Mouse (Mus musculus): Measurements from ENCODE around the gene Tpk1.

Gene Tpk1

DNA sequence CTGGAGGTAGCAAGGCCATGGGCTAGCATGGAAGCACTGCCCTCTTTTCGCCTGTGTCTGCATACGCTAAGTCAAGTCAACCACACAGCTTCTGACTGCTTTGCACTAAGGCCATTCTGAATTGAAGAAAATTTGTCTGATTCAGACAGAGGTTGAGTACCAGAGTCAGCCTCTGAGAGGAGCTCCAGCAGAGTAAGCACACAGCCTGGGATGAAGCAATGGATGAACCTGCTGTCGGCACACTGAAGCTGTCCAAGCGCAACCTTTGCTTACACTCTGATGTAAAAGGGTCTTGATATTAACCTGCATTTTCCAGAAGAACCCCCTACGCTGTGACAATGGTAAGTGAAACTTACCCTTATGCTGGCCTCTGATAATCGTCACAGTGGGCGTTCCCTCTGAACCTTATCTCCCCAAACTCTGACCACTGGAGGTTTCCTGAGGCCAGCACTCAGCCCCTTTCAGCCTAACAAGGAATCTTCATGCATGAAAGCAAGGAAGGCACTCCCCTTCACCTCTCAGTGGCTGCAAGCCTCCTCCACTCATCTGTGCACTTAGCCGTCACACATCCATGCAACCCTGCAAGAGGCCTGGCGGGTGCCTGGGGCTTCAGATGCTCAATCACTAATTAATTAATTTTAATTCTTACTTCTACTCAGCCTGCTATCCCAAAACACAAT lies 311.4 kb downstream of the Tpk1 start:
- peak; percentile 45 for DNase-seq (ENCODE audit: low read depth)

DNA sequence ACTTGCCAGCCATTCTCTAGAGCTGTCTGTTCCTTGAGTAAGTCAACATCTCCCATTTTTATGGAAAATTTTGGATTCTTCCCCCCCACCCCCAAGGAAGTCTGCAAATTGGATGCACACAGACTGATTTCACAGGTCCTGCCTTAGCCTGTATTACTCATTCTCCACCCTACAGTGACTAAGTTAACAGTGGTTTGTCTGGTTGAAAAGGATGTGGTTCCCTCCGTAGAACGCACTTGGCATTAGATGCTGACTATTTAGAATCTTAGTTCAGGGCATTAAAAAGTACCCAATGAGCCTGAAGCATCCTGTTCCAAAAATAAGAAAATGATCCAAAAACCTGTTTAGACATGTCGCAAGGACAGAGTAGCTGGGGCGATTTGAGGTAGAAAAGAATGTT lies 312.6 kb downstream of the Tpk1 start:
- no peak for DNase-seq (ENCODE audit: low read depth)

DNA sequence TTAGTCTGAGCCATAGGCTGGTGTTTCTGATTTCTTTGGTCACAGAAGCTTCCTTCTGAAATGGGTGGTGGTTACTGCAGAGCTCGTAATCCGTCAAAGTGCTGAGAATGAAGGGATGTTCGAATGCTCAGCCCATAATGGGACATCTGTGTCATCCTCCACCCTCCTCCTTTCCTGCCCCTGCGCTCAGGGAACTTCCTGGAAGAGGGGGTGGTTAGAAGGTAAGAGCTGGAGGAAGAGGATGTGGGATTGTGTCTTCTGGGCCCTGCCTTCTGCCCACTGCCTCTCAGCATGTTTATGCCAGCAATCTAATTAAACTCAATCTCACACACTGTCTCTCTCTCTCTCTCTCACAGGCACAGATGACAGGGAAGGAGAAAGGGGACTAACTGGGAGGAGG lies 317.0 kb downstream of the Tpk1 start:
- no peak for DNase-seq (ENCODE audit: low read depth)

DNA sequence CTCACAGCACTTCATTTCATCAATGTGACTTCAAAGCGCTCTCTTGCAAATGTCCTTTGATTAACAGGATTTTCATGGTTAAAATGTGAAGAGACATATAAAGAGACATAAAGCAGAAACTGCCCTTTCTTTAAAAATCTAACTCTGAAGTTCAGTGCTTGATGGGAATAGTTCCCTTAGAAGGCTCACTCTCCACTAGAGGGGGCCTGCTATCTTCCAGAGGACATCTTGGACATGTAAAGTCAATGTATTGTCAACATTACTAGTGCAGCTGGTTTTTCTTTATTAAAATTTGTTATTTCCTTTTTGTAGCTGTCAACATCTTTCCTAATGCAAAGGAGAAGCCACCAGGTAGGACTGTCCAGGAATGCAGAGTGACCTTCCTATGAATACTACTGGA lies 318.4 kb downstream of the Tpk1 start:
- DNase-seq (ENCODE audit: low read depth), result no peak

DNA sequence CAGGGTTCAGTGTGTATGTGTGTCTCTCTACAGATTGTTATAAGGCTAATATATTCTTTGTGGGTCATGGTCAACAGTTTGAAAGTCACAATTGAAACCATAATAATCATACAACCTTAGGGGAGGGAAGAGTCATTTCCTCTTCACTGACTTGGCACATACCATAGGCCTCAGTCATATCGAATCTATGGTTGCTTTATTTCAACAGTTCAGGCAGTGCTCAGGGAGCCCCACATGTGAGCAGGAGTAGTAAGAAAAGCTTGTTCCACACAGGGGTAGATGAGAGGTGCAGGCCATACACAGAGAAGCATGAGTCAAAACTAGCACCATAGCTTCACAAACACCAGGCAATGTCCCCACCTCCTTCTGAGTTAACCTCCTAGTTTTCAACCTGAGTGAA lies 323.1 kb downstream of the Tpk1 start:
- DNase-seq (ENCODE audit: low read depth), result no peak

DNA sequence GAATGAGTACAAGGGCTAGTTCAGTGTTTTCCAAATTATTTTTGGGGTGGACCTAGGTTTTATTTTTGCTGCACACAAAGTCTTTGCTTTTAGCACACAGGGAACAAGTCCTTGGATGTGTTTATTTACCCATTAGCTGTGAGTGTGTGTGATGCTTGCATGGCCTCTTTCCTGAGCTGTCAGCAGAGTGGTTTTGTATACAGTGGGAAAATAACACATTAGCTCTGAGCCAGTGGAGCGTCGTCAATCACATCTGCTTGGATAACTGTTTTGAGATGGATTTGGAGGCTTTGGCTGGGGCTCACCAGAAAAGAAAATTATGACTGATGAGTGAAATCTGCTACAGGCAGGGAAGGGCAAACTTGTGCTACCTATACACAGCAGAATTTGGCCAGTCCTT lies 323.7 kb downstream of the Tpk1 start:
- DNase-seq (ENCODE audit: low read depth), result no peak

DNA sequence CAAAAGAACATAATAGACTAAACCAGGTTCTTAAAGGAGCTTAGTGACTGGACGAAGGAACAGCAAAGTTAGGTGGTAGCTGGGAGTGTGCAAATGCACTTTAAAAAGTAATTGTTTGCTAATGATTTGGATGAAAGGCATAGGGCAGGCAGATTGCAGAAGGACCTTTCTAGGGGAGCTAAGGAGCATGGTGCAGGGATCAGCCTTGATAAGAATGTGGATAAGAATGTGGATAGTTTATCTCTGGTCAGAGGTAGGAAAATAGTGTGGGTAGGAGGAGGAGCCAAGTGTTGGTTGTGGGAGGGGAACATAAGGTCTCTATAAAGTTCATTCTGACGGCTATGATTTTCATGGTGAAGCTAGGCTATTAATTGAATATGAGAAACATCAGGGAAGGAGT lies 327.3 kb downstream of the Tpk1 start:
- DNase-seq (ENCODE audit: low read depth), result no peak

DNA sequence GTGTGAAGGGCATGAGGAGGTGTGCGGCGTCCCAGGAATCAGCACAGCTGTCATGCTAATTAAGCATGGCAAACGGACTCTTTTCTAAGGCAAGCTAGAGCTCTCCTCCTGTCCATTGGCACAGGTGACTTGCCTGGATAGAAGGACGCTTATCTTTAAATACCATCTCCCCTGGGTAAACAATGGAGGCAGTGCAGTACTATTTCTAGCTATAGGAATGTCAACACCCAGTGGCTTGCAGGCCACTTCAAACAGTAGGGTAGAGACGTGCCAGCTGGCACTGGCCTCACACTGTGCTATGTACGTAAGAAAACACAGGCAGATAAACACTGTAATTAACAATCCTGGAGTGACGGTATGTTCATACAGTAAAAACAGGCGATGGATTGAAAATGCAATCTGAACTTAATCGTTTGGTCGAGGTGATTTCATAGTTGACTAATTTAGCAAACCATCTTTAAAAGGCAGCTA lies 328.6 kb downstream of the Tpk1 start:
- no peak for DNase-seq (ENCODE audit: low read depth)

DNA sequence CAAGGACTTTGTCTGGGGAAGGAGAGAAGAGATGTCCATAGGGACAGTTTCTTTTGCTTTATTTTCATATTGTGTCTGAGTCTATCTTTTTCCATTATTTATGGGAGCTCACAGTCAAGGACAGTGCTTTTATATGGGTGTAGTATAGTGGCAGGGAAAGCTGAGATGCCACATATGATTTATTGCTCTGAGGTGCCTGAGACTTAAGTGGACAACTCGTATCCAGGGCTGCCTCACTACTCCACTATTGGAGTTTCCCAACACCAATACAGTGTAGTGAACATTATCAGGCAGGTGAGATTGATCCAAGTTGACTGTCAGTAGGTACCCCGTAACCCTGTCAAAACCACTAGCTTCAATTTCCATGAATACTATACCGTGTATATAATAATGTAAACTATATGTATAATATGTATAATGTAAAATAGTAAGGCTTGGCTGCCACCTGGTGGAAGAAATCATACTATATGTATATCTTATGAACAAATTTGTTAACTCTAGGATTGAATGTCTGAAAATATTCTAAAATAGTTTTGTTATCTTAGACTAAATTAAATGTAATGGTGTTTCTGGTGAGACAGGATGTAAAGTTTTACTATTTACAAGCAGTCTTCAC lies 330.4 kb downstream of the Tpk1 start:
- no peak for DNase-seq (ENCODE audit: low read depth)

DNA sequence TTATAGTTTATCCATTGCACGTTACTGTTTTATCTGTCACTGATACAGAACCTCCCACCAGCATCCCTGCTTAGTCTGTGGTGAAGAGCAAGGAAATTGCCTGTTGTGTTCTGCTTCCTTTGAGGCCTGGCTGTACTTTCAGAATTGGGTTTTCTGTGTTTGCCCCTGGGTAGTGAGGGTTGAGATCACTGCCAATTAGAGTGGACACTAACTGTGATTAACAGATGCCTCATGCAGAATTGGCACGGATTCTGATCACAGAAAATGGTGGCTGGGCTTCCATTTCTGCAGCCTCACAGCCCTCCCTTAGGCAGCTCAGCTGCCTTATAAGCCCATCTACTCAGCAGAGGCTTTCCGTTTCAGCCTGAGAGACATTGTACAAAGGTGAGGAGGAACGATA lies 332.6 kb downstream of the Tpk1 start:
- DNase-seq (ENCODE audit: low read depth), result no peak

DNA sequence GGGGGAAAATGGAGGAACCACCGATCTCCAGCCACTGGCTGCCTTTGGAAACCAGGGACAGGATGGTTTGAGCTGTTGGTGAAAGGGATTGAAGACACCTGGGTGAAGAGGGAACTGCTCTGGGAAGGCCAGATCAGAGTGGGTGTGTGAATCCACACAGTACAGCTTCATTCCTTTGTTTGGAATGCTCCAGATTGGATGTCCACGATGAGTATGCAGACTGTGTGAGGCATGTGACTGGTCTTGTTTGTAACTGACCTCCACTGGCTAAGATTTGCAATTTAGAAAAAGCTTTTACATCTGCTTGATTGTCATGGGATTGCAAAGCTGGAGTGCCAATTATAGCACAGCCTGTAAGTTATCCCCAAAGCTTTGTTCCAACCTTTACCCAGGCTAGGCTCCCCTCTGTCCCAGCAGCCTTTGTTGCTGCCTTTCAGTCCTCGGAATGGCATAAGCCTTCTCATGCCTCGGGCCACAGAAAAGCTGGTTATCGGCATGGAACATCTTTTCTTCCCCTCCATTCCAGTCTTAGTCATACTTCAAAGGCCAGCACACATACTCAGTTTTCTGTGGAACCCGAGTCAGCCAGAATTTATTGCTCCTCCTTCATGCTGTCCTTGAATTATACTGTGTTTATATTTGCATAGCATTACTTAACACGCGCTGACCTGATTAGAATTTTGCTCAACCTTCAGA lies 353.0 kb downstream of the Tpk1 start:
- no peak for DNase-seq (ENCODE audit: low read depth)

DNA sequence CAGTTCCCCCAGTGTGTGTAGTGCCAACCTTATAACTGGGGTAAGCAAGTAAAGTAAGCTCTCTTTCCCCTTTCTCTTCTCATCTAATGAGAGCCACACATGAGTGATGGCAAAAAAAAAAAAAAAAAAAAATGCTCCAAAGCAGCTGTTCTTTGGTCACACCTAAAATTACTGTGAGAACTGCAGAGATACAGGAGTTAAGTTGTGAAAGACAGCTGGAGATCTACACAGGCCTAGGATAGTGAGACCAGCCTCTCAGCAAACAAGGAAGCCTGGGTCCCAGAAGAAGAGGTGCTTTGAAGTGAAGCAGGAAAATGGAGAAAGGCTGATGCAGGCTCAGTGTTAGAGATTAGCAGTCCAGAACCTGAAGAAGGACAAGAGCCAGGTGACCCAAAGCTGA lies 353.5 kb downstream of the Tpk1 start:
- DNase-seq (ENCODE audit: low read depth), result no peak

DNA sequence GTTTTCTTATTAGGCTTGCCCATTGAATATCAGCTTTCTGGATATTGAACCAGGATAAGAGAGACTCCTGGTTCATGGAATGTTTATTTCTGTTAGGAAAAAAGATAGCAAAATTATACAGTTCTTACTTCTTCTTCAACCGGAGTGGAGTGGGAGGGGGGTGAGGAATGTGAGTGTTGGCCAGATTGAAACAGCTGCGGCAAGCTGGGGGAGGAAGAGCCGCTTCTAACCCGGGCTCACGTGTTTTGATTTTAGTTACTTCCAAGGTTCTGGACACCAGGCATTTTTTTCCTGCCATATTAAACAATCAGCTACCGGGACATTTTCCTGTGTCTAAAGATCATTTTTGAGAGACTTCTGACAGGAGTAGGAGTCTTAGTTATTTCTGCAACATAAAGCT lies 356.0 kb downstream of the Tpk1 start:
- DNase-seq (ENCODE audit: low read depth), result no peak

DNA sequence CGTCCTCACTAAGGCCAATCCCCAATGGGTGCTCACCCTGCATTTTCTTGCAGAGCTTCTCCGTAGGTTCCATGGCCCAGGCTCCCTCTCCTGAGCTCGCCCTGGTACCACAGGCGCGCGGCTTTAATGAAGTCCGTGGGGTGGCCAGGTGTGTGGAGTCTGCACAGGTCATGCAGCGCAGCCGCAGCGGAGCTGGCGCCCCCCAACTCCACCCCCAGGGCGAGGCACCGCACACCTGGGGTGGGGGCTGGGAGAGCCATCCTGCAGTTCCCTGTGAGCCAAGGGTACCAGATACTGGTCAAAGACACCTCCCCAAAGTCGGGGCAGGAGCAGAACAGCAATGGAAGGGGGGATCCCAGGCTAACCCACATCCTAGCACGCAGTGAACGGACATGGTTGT lies 356.6 kb downstream of the Tpk1 start, which contains the start of gene Nobox:
Nobox (minus strand) TSS at position 101 of the 400 bp plus-strand sequence.
- DNase-seq (ENCODE audit: low read depth), result no peak

DNA sequence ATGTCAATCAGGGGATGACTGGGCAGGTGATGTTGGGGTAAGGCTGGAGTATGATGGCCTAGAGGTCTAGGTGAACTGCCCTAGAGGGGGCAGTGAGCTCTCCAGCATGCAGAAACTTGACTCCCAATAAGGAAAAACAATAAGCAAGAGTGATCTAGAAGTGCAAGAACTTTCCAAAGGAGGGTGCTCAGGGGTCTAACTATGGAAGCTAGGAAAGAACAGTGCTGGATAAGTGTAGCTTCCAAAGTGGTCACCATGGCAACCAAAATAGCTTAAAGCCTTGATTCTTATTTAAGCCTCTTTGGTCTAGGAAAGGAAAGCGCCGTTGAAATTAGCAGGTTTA lies 368.6 kb downstream of the Tpk1 start:
- no peak for DNase-seq (ENCODE audit: low read depth)

DNA sequence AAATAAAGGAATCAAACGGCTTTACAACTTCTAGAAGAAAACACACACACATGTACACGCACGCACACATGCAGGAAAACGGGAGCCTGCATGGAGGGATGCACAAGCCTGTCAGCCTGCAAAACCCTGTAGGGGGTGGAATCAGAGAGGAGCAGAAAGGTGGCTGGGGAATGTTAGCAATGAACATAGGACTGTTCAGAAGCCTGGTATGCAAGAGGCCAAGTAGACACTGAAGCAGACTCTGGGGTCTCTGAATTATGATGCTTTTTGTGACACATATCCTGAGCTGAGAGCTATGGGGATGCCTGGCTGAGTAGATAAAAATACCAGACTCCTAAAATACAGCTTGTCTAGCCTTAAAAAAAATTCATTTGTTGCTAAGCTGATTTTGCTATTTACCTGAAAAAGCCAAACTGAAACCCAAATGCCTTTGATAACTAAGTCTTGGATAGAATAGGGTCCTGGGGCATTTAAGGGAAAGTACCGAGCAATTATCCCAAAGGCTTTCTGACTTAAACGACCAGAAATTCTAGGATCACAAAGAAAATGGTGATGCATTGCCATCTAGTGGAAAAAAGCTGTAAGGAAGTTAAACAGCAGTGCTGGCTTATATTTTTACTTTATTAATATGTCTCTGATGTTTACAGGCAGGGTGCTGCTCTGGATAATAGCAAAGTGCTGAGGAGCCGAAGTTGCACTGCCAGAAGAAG lies 369.1 kb downstream of the Tpk1 start:
- no peak for DNase-seq (ENCODE audit: low read depth)

DNA sequence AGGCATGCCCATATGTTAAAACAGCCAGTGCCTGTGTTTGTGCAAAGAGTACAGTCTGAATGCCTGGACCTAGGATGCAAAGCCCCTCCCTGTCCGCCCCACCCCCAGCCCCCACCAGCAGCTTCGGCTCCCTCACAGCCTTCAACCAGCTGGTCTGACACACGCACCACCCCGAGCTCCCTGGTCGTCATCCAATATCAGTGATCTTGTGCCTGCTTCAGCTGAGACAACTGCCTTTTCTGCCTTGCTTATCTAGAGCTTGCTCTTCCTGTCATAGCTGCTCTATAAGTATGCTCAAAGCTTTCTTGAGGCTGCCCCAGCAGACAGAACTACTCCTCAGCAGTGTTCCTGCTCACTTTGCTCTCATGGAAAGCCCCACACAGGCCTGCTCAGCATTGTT lies 370.2 kb downstream of the Tpk1 start:
- no peak for DNase-seq (ENCODE audit: low read depth)
